In genomic region chr8:70330741-70331364, GRCm38 (mm10) we compare ENCODE assay signal across 8 mouse cellular contexts. TPM values are rescaled to one million over a fixed set of nuclear protein-coding genes. Genes with fewer than 3 reads are reported as not detected.
DNase-seq lines count a peak whose midpoint lies in the region; ATAC-seq lines count a peak whose summit lies in the region.

No protein-coding gene starts in this region.

- H3K27ac ChIP-seq in lung, embryonic 16.5 days (ENCODE audit: low read length), result no peak overlapping the region
- H3K27ac ChIP-seq in midbrain, embryonic 10.5 days (replicated peaks), result peak overlapping the region; percentile 75

- H3K4me3 ChIP-seq in lung, embryonic 16.5 days (ENCODE audit: low read length), result peak overlapping the region; percentile 12; the same call in 1 of the 2 replicates
- peak overlapping the region; percentile 40 for H3K4me3 ChIP-seq in midbrain, embryonic 10.5 days

- H3K4me1 ChIP-seq in lung, embryonic 16.5 days (replicated peaks; ENCODE audit: control insufficient read depth, insufficient read depth, low read length), result peaks cover 19% of the 10 kb centered on the region
- peaks cover 40% of the 10 kb centered on the region for H3K4me1 ChIP-seq in midbrain, embryonic 10.5 days

- H3K36me3 ChIP-seq in lung, embryonic 16.5 days (ENCODE audit: control insufficient read depth, insufficient read depth, low read length), result peaks cover 44% of the 10 kb centered on the region
- peaks cover 64% of the 10 kb centered on the region for H3K36me3 ChIP-seq in midbrain, embryonic 10.5 days

- H3K4me2 ChIP-seq in lung, embryonic 16.5 days (ENCODE audit: low read depth, low read length), result peak overlapping the region; percentile 39

- H3K27me3 ChIP-seq in lung, embryonic 16.5 days (ENCODE audit: control insufficient read depth, insufficient read depth, low read depth, low read length), result peaks cover 2% of the 10 kb centered on the region; the same call in 1 of the 2 replicates
- peaks cover 36% of the 10 kb centered on the region for H3K27me3 ChIP-seq in midbrain, embryonic 10.5 days (ENCODE audit: low read depth, poor library complexity, severe bottlenecking)

- H3K9me3 ChIP-seq in lung, embryonic 16.5 days (ENCODE audit: control insufficient read depth, low read length), result no peaks in the 10 kb centered on the region
- no peaks in the 10 kb centered on the region for H3K9me3 ChIP-seq in midbrain, embryonic 10.5 days (replicated peaks)

- whole genome bisulfite sequencing in lung, embryonic 16.5 days, result 31% methylated on average over 51 of the region's 53 CpGs
- 22% methylated on average over 53 of the region's 53 CpGs for WGBS in midbrain, embryonic 10.5 days

- ATAC-seq in lung, embryonic 16.5 days (ENCODE audit: low read depth), result peak; percentile 86

- H3K9ac ChIP-seq in lung, embryonic 16.5 days (ENCODE audit: low read length), result peak overlapping the region; percentile 47; the same call in 1 of the 2 replicates

- no peak for DNase-seq in lung, postnatal 14 days
- DNase-seq in cerebellum, postnatal 25 days, result peak; percentile 67 to 69
- peak; percentile 69 to 76 for DNase-seq in frontal cortex, postnatal 36 days (ENCODE audit: low spot score in 2 of 2)
- peak; percentile 60 to 67 for DNase-seq in layer of hippocampus, postnatal 36 days
- peak; percentile 82 for DNase-seq in midbrain, embryonic 10.5 days (ENCODE audit: low spot score)
- DNase-seq in testis, postnatal 10 days (ENCODE audit: low spot score), result peak; percentile 73
- no peak for DNase-seq in B cell, adult 2 months

RNA-seq across cellular contexts. Expression of gene Gdf1, which starts 1.2 kb away (rescaled TPM):
- polyA plus RNA-seq in lung, embryonic 16.5 days (2015; fragmentation: Nextera tagmentation; extraction: Ambion mirVana), result 0.40 and 1.4 TPM in 2 replicates
- 10 to 100 TPM; 11.2 to 18.7 TPM for total RNA-seq in layer of hippocampus, postnatal 36 days (2021)
- 3.8 and 5.7 TPM in 2 replicates for polyA plus RNA-seq in midbrain, embryonic 10.5 days (2016; fragmentation: Nextera tagmentation; extraction: Ambion mirVana)

RNA-seq across cellular contexts. Expression of gene Cers1, which starts 15.3 kb away (rescaled TPM):
- 2.4 and 3.0 TPM in 2 replicates for polyA plus RNA-seq in lung, embryonic 16.5 days (2015; fragmentation: Nextera tagmentation; extraction: Ambion mirVana)
- 100 to 1,000 TPM; 116 to 127 TPM for total RNA-seq in layer of hippocampus, postnatal 36 days (2021)
- 4.6 and 5.3 TPM in 2 replicates for polyA plus RNA-seq in midbrain, embryonic 10.5 days (2016; fragmentation: Nextera tagmentation; extraction: Ambion mirVana)

RNA-seq across cellular contexts. Expression of gene Upf1, which starts 22.2 kb away (rescaled TPM):
- polyA plus RNA-seq in lung, embryonic 16.5 days (2015; fragmentation: Nextera tagmentation; extraction: Ambion mirVana), result 8.7 and 10.5 TPM in 2 replicates
- total RNA-seq in layer of hippocampus, postnatal 36 days (2021), result 10 to 100 TPM; 70.4 to 72.6 TPM
- polyA plus RNA-seq in midbrain, embryonic 10.5 days (2016; fragmentation: Nextera tagmentation; extraction: Ambion mirVana), result 16.8 and 19.1 TPM in 2 replicates

RNA-seq across cellular contexts. Expression of gene Cope, which starts 28.5 kb away (rescaled TPM):
- 325 and 349 TPM in 2 replicates for polyA plus RNA-seq in lung, embryonic 16.5 days (2015; fragmentation: Nextera tagmentation; extraction: Ambion mirVana)
- total RNA-seq in layer of hippocampus, postnatal 36 days (2021), result 100 to 1,000 TPM; 129 to 133 TPM
- polyA plus RNA-seq in midbrain, embryonic 10.5 days (2016; fragmentation: Nextera tagmentation; extraction: Ambion mirVana), result 308 and 311 TPM in 2 replicates

RNA-seq across cellular contexts. Expression of gene Ddx49, which starts 28.6 kb away (rescaled TPM):
- 39.6 and 44.8 TPM in 2 replicates for polyA plus RNA-seq in lung, embryonic 16.5 days (2015; fragmentation: Nextera tagmentation; extraction: Ambion mirVana)
- total RNA-seq in layer of hippocampus, postnatal 36 days (2021), result 10 to 100 TPM; 39.7 to 40.2 TPM
- 56.4 and 57.4 TPM in 2 replicates for polyA plus RNA-seq in midbrain, embryonic 10.5 days (2016; fragmentation: Nextera tagmentation; extraction: Ambion mirVana)

Comparison
In these comparisons a context has a peak if more than half of its experiments do, and no peak if none do; other contexts are left out.
1. DNase-seq: peak in cerebellum, postnatal 25 days (2 of 2), frontal cortex, postnatal 36 days (2 of 2), layer of hippocampus, postnatal 36 days (2 of 2), midbrain, embryonic 10.5 days (single experiment) and testis, postnatal 10 days (single experiment); none in lung, postnatal 14 days (single experiment) and B cell, adult 2 months (0 of 2).